Mouse (Mus musculus) 3134 (cell line): ENCODE measurements around the gene Gjb4.
A peak's percentile ranks its signal among the peaks of the same experiment; 100 is the strongest.

Experiments
- DNase-seq: peaks from one replicate; pipeline ENCODE4 v3.0.0-alpha.2; 2011; ENCODE audit warnings: low spot score; ENCODE audit not compliant: insufficient read length; ENCODE audit errors: extremely low read depth

Gene Gjb4

GRCm38 (mm10) chr4:127313861-127314260, 40.0 kb downstream of the Gjb4 start, which contains the start of gene Gja4:
Gene Gja4, minus strand, starts transcription at chr4:127314039.
- DNase-seq: peak; percentile 85

GRCm38 (mm10) chr4:127312349-127312748, 41.5 kb downstream of the Gjb4 start:
- no peak for DNase-seq

GRCm38 (mm10) chr4:127311561-127311960, 42.3 kb downstream of the Gjb4 start:
- DNase-seq: no peak

- DNase-seq: no peak
Measured at GRCm38 (mm10) chr4:127306915-127307314, 47.0 kb downstream of the Gjb4 start.

GRCm38 (mm10) chr4:127303796-127304195, 50.1 kb downstream of the Gjb4 start:
- DNase-seq: no peak
